Mouse (Mus musculus) adrenal gland, postnatal 4 days (tissue): ENCODE measurements around the gene Olfr480. TPM values are rescaled to one million over a fixed set of nuclear protein-coding genes. Genes with fewer than 3 reads are reported as not detected.

ENCODE experiments used
- DNase-seq, 2 experiments: peaks; one replicate each; pipeline ENCODE4 v3.0.0; 2021 to 2022; ENCODE audit warnings: low spot score in 2 of 2, mixed read lengths in 2 of 2
- long read RNA-seq, 2 experiments: library from polyadenylated mRNA; stranded (forward); transcript quantifications; one replicate each; pipeline ENCODE4 v2.0.0; 2021
- total RNA-seq, 2 experiments: library from RNA; stranded (reverse); gene quantifications; 2 replicates each; pipeline ENCODE4 v1.2.3; 2021

Olfr480 gene
- total RNA-seq = not detected
- long read RNA-seq, experiment 1 = 0 reads
- long read RNA-seq, experiment 2 = 0 reads

- DNase-seq = no peak
Measured at GRCm38 (mm10) chr7:108067246-108067645, at the start of gene Olfr480. Gene Olfr480, minus strand, starts transcription at chr7:108067346.

DNA sequence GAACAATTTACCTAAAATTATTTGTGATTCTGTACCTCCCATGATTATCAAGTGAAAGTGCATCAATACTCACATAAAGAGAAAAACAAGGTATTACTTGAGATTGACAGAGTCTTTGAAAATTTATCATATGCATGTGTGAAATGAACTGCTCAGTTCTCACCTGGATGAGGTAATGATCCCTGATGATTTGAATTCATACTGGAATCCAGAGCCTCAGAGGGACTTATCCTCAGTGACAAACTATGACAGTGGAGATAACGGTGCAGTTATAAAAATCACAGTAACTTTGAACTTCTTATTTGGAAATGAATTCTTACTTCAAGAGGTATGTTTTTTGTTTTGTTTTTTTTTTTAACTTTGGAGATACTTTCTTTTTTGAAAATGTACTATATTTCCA, 33.4 kb upstream of the Olfr480 start, which contains the start of gene Olfr483:
Gene Olfr483 (plus strand): TSS at position 301 of the 400 bp plus-strand sequence.
- DNase-seq = no peak

GRCm38 (mm10) chr7:108097486-108097885, 30.3 kb upstream of the Olfr480 start, which contains the start of gene Olfr482:
Gene Olfr482, minus strand, starts transcription at chr7:108097586.
- DNase-seq = no peak

DNA sequence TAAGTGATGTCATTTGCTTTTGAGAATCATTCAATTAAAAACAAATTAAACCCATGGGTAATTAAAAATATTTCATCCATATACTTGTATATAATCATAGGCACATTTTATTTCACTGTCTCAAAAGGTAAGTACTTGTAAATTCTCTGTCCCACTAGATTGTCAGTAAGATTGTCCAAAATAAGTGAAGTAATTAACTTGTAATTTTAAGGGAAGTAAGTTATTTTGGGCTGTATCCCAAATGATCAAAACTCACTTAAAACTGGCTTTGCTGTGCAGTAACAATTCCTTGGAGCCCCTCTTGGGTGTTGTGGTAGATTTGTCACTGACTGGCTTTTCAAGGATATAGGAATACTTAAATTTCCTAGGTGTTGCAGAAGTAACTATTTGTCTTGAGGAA, 12.4 kb upstream of the Olfr480 start, which contains the start of gene Olfr481:
Gene Olfr481 (plus strand): TSS at position 301 of the 400 bp plus-strand sequence.
- no peak for DNase-seq

GRCm38 (mm10) chr7:108050393-108050792, 16.8 kb downstream of the Olfr480 start, which contains the start of gene Olfr479:
Gene Olfr479, plus strand, starts transcription at chr7:108050693.
- DNase-seq = no peak

- no peak for DNase-seq
Measured at GRCm38 (mm10) chr7:108033889-108034288, 33.3 kb downstream of the Olfr480 start, which contains the start of gene Olfr478. Gene Olfr478, minus strand, starts transcription at chr7:108033989.

Other genes starting within 250 kb of the Olfr480 start
- gene Olfr469, start 241.8 kb downstream of the Olfr480 start, total RNA-seq = not detected
- not detected for gene Olfr470, start 219.9 kb downstream of the Olfr480 start, total RNA-seq
- not detected for gene Olfr472, start 169.4 kb downstream of the Olfr480 start, total RNA-seq
- not detected for gene Olfr473, start 136.9 kb downstream of the Olfr480 start, total RNA-seq
- not detected for gene Olfr474, start 112.7 kb downstream of the Olfr480 start, total RNA-seq
- not detected for gene Olfr476, start 102.5 kb downstream of the Olfr480 start, total RNA-seq
- not detected for gene Olfr477, start 80.7 kb downstream of the Olfr480 start, total RNA-seq
- not detected for gene Olfr478, start 33.4 kb downstream of the Olfr480 start, total RNA-seq
- gene Olfr479, start 16.7 kb downstream of the Olfr480 start, total RNA-seq = not detected
- gene Olfr481, start 12.5 kb upstream of the Olfr480 start, total RNA-seq = not detected
- 1 to 10 TPM; 1.6 to 2.2 TPM for gene Olfr482, start 30.2 kb upstream of the Olfr480 start, total RNA-seq
- gene Olfr483, start 33.5 kb upstream of the Olfr480 start, total RNA-seq = not detected
- gene Olfr484, start 60.1 kb upstream of the Olfr480 start, total RNA-seq = not detected
- gene Olfr485, start 92.5 kb upstream of the Olfr480 start, total RNA-seq = not detected
- not detected for gene Olfr486, start 105.4 kb upstream of the Olfr480 start, total RNA-seq
- gene Olfr487, start 147.3 kb upstream of the Olfr480 start, total RNA-seq = not detected
- gene Olfr488, start 191.0 kb upstream of the Olfr480 start, total RNA-seq = not detected
- gene Olfr490, start 221.6 kb upstream of the Olfr480 start, total RNA-seq = not detected
- not detected for gene Olfr491, start 246.1 kb upstream of the Olfr480 start, total RNA-seq